Mouse (Mus musculus) MEL (cell line): ENCODE measurements around the gene Gucy2e.

ENCODE experiments used
- CTCF ChIP-seq, 3 experiments: IDR thresholded peaks in 2 of 3; conservative IDR thresholded peaks in 1 of 3; 2 replicates each; pipeline ENCODE4 v1.5.1; 2011 to 2012; ENCODE audit warnings: low read length in 3 of 3, low read depth in 2 of 3, mild to moderate bottlenecking in 2 of 3, improper control_type of control experiment in 1 of 3, inconsistent platforms in 1 of 3, mixed read lengths in 1 of 3, moderate library complexity in 1 of 3; ENCODE audit not compliant: control insufficient read depth in 1 of 3, insufficient read depth in 1 of 3, poor library complexity in 1 of 3, severe bottlenecking in 1 of 3
- ELF1 ChIP-seq: IDR thresholded peaks from 2 replicates; pipeline ENCODE4 v1.6.1; 2014; ENCODE audit warnings: low read depth, mild to moderate bottlenecking, inconsistent platforms, low read length, improper control_type of control experiment, moderate library complexity
- RAD21 ChIP-seq: IDR thresholded peaks from 2 replicates; pipeline ENCODE4 v1.6.1; 2011; ENCODE audit warnings: mild to moderate bottlenecking, low read depth, low read length, improper control_type of control experiment
- USF2 ChIP-seq, 2 experiments: IDR thresholded peaks; 2 replicates each; pipeline ENCODE4 v1.6.1; 2011 to 2012; ENCODE audit warnings: improper control_type of control experiment in 2 of 2, low read length in 2 of 2, borderline replicate concordance in 1 of 2, inconsistent platforms in 1 of 2, low read depth in 1 of 2, mild to moderate bottlenecking in 1 of 2; ENCODE audit not compliant: insufficient read depth in 1 of 2

DNA sequence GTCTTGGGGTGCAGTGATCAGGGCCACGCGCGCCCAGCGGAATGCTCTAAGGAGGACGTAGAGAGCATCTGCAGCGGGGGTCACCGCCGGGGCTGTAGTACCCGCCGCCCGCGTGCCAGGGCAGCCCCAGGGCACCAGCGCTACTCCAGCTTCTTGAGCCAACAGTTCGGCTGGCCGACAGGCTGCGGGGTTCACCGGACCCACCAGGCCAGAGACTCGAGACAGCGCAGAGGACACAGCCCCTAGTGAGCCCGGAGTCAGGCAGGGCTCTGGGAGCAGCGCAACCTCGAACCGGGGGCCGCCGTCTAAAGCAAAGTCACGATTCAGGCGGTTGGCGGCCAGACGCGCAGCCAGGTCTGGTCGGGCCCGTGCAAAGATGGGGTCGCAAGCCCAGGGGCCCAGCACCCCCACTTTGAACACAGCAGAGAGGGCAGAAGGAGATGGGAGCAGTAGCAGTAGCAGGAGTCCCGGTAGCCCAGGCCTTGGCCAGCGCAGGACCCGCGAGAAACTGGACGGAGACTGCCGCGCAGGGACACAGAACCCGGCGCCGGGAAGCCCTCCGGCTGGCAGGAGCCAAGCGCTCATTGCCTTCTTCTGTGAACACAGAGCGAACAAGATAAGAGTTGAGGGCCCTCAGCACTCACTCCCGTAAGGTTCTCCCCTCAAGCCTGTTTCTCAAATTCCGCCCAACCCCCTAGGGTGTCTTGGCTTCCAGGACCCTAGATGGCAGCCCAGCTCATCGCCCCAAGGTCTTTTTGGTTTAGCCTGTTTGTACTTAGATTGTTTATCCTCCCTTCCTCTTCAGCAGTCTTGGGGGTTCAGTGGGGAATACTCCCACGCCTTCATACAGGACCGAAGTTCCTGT is 543 bp downstream of the Gucy2e start:
- TF ChIP-seq ELF1 (no peak), RAD21 (no peak), CTCF (IDR thresholded peaks at IDR 0.05 in 2 of 3, conservative IDR thresholded peaks at IDR 0.05 in 1 of 3; ENCODE audit: control insufficient read depth in 1 of 3, insufficient read depth in 1 of 3, low read depth in 2 of 3, low read length in 3 of 3, poor library complexity in 1 of 3, severe bottlenecking in 1 of 3) (no peak), USF2 (IDR thresholded peaks at IDR 0.05; ENCODE audit: borderline replicate concordance in 1 of 2, insufficient read depth in 1 of 2, low read depth in 1 of 2, low read length in 2 of 2) (no peak)
